Mouse (Mus musculus): Measurements from ENCODE around the gene Gm10720.
"Not testable (repeated sequence)": the region's sequence is repeated elsewhere in the genome, so short reads cannot be mapped to it uniquely, and the experiment has no call there.

- not testable (repeated sequence) for TF ChIP-seq CTCF (IDR thresholded peaks at IDR 0.05; ENCODE audit: borderline replicate concordance, extremely low read depth, insufficient read depth, insufficient read length); POLR2A (IDR thresholded peaks at IDR 0.05; ENCODE audit: borderline replicate concordance, extremely low read depth, insufficient read depth, insufficient read length, poor library complexity, severe bottlenecking)
Measured at GRCm38 (mm10) chr9:3001948-3002659, 13.3 kb upstream of the Gm10720 start.
